Mouse (Mus musculus): ENCODE results near the gene Tgm6.
A peak's percentile ranks its signal among the peaks of the same experiment; 100 is the strongest.

The Tgm6 gene

DNA sequence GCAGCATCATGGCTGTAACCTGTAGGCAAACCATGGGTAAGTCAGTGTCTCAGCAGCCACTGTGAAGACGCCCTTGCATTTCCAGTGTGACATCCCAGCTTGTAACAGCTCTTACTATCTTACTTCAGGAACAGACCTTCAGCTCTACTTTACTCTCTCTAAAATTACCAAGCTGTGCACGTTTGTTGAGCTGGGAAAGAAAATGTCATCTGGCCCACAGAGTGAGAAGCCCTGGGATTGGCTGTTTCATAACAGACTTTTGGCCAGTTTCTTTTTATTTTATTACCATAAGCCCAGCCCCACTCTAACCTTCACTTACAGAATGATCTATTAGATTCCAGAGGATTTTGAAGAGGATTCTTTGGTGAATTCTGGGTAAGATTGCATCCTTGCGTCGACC is at the start of gene Tgm6:
Tgm6 (plus strand) TSS at position 301 of the 400 bp plus-strand sequence.
- DNase-seq: no peak

DNA sequence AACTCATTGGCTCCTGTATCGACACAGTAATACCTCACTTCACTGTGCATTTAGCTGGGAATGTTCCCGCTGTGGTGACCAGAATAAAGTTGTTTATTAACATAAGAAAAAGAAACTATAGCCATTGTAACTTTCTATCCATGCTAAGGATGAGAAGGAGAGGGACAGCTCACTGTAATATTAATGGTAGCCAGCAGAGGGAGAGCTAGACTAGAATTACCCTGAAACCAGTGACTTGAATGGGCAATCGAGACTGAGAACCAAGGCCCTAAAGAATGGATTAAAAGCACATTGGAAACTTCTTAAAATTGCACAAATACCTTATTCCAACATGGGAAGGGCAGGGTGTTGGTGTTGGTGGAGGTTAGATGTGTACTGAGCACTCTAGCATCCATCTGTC is 44.0 kb upstream of the Tgm6 start:
- DNase-seq: peak; percentile 26 to 30

DNA sequence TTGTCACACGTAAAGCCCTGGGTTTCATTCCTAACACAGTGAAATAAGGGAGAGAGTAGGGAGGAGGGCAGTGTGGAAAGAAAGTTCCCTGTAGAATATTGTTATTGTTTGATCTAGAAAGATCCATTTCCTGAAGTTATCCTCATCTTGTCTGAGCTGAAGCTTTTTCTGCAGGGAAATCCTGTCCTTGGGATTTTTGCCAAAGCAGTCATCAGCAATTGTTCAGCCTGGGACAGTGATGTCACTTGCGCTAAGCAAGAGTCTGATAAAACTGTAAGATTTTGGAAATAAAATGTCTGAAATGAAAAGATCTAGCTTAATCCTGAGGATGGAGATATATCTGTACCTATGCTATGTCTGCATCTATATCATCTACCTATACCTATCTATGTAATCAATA is 41.8 kb upstream of the Tgm6 start:
- DNase-seq: no peak

DNA sequence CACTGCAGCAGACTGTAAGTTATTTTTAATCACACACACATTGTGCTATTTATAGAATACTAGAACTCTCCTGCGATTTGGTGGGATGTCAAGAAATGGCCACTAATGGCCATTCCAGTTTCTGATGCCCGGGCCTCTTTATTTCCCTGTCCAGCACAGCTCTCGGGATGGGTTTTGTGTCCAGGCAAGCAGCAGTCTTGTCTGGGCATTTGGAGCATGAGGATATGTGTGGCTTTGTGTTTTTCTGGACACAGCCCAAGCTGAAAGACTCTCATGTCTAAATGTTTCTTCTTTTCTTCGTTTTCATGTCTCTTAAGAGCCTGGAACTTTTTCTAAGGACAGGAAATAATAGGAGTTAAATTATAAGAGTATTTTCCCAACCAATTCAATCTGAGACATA is 588 bp downstream of the Tgm6 start:
- no peak for DNase-seq

DNA sequence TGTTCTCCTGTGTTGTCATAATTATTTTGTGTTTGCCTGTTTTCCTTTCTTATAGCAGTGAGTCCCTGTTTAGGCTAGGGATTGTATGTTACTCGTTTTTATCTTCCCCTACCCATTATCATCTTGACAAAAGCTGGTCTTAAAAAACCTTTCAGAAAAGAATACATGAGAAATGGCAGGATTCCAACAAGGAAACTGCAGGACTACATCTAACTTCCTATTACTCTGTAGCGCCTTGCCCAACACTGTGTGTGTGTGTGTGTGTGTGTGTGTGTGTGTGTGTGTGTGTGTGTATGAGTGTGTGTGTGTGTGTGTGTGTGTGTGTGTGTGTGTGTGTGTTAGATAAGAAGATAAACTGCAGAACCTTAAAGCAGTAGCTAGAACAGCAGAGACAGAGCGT is 1.2 kb downstream of the Tgm6 start:
- no peak for DNase-seq

DNA sequence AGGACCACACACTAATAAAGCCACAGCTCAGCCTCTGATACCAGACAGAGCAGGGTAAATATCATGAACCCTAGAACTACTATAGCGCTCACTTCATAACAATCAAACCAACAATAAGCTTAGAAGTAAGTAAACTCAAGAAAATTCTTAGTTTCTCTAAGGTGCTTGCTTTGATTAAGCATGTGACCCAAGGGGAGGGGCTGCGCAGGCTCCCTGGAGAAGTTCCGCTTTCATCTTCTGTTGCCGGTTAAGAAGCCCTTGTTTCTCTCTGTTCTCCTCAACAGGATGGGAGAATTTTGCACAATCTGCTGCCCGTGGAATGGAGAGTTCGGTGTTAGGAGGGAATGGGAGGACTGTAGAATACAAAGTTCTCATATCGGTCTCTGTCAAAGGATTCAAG is 6.4 kb downstream of the Tgm6 start:
- DNase-seq: no peak

DNA sequence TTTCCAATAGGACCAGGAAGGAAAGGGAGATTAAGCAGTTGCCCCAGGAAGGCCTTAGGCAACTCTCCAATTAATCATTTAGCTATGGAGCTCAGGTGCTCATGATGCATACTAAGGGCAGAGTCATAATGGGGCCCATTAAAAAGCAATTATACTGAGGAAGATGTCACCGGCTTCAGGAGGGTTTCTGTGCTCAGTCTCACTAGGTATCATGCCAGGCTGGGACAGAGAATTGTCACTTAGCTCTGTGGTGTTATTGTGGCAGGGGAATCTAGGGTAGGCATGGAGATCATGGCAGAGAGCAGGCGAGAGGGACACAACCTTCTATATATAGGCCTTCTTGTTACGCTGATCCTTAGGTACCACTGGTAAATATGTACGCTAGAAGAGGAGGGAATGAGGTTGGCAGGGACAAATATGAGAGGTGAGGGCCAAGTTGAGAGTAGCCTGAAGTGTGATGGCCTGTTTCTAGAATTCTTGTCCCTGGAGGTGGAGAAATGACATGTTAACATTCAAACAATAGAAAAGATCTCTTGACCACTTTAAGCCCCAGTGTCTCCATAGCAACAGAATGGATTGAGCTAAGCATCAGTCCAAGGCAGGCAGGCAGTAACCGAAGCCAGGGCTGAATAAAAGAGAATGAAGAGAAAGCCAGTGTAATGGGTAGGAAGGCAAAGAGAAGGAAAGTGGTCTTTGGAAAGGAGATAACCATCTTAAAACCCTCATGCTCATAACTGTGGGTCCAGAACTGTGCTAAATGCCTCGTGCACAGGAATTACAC is 13.3 kb downstream of the Tgm6 start:
- no peak for DNase-seq

DNA sequence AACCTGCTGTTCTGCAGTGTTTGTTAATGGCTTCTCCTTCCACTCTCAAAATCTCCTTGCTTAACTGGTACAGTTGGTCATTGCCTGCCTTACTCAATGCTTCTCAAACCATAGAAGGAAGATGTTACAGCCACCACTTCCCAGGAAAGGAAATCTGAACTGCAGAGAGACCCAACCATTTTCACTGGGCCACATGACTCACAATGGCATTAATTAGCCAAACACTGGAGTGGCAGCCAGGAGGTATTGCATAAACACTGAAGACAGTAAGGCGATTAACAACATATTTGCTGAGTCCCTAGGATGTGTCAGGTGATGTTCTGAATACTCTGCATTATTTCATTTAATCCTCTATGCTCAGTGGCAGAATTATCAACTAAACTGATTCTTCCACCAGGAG is 13.9 kb downstream of the Tgm6 start:
- DNase-seq: no peak

DNA sequence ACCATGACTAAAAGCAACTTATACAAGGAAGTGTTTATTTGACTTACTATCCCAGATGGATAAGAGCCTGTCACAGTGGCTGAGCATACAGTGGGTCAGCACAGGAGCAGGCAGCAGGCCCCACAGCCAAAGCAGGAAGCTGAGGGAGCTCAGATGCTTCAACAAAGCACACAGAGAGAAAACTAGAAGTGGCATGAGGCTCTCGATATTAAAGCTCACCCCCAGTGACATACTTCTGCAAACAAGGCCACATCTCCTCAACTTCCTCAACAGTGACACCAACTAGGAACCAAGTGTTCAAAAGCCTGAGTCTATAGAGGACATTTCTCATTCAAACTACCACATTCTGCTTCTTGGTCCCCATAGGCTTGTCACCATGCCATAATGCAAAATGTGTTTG is 17.5 kb downstream of the Tgm6 start:
- DNase-seq: no peak

DNA sequence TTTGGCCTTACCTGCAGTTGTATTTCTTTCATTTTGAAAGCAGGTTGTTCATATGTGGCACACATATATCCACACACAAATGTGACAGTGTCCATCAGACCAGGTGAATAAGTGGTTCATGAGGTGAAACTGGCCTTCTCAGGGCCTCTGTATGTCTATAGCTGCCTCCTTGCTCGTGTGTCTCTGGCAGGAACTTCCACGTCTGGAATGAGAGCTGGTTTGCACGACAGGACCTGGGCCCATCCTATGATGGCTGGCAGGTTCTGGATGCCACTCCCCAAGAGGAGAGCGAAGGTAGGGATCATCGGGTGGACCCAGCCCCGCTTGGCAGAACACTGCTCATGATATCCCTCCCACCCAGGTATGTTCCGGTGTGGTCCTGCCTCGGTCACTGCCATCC is 30.8 kb downstream of the Tgm6 start:
- DNase-seq: no peak

DNA sequence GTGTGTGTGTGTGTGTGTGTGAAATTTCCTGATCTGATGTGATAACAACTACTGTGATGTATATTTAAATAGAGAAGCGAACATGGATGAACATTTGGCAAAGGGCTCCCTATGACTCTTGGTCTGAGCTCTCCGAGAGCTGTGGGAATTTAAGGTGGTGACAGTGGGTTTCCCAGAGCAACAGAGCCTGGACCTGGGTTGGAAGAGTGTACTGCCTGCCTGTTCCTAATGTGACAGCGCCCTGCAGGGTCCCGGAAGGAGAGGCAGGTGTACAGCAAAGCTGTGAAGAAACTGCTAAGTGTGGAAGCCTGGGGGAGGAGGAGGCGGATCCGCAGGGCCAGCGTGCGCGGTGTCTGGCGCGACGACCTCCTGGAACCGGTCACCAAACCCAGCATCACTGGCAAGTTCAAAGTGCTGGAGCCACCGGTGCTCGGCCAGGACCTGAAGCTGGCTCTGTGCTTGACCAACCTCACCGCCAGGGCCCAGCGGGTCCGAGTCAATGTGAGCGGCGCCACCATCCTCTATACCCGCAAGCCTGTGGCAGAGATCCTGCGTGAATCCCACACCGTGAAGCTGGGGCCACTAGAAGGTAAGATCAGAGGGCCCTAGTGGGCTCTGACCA is 32.6 kb downstream of the Tgm6 start:
- DNase-seq: no peak

DNA sequence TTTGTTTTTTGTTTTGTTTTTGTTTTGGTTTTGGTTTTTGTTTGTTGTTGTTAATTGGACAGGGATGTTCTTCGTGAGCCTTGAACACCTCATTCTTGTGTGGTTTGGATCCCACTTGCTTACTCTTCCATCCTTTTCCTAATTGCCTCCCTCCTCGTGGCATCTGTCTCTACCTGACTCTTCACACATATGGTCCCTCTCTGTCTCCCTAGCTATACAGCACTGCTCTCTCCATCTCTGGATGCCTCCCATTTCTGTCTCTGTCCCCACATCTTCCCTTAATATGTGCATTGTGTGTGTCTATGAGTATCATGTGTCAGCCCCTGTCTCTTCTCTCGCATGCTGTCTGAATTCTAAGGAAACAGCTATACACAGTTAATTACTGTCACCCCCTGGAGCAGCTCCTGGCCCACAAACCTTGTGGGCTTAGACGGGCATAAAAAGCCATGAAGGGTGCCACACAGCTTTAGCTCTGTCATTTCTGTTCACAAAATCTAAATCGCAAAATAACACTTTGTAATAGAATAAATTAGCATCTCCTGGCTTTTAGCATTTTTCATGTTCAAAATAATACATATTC is 34.0 kb downstream of the Tgm6 start:
- no peak for DNase-seq

DNA sequence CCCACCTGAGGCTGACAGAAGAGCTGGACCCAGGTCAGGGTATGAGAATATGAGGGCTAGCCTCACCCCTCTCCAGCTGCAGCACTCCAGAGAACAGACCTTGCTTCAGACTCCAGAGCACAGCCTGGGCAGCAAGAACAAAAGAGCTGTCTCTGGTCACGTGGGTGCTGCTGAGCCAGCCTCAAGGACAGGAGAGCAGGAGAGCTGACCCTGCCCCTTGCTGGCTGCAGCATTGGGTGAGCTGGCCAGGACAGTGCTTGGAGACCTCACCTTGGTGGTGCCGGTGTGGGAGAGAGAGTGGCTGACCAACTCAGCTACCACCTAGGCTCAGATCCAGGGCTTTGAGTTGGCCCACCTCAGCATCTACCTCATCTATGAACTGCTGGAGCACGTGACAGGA is 43.0 kb downstream of the Tgm6 start:
- DNase-seq: no peak

DNA sequence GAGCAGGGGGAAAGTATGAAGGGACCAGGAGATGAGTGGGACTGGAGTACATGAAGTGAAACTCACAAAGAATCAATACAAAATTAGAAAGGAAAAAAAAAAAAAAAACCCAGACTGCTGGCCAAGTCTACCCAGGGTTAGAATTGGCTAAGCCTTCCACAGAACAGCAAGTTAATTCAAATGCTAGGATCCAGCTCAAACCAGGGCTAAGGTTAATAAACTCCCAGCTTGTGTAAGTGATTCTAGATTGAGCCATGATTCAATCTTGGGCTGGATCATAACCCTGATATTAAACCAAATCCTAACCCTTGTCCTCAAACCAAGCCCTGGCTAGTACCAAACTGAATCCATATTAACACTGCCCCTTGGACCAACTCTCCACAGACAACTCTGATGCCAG is 43.6 kb downstream of the Tgm6 start:
- DNase-seq: no peak

DNA sequence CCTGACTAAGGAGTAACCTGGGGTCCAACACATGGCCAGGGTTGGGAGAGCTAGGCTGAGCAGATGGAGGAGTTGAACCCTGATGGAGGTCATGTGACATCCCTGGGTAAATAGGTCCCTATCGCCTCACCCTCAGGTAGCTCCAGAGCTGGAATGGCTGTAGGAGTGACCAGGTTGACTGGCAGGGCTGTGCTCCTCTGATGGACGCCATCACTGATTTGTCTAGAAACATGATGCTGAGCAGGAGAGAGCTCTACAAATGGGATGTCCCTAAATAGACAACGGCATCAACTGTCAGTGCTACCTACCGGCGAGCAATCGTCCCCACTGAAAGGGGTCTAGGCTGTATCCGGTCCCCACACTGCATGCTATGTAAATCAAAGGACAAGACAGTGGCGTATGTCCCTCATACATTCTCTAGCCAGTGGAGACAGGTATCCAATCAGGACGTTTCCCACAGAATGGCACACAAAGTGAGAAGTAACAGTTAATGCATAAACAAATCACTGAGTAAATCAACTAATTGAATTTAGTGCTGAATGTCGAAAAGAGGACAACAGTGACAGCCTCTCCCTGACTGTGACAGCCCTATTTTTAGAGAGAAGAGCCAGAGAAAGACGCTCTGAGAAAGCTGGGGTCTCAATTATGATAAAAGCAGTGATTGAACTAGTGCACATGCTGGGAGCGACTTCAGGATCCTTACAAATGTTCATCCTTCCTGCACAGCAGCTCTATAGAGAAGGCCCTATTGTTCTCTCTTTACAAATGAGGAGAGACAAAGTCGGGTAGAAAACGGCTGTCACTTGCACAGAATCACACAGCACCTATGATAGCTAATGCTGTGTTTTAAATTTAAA is 45.2 kb downstream of the Tgm6 start:
- DNase-seq: no peak

DNA sequence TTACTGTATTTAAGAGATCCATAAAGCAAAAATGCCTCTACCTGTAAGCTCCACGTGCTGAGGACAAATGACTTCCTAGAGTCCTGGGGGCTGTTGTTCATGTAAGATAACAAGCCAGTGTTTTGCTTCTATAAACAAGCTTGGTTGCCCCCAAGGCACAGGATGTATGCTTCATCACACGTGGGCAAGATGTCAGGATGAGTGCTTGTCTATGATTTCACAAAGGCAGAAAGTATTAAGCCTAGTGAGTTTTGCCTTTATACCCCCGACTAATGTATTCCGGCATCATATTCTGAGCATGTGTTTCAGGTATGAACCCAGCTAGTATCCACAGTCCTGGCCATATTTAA is 45.8 kb downstream of the Tgm6 start:
- DNase-seq: no peak

DNA sequence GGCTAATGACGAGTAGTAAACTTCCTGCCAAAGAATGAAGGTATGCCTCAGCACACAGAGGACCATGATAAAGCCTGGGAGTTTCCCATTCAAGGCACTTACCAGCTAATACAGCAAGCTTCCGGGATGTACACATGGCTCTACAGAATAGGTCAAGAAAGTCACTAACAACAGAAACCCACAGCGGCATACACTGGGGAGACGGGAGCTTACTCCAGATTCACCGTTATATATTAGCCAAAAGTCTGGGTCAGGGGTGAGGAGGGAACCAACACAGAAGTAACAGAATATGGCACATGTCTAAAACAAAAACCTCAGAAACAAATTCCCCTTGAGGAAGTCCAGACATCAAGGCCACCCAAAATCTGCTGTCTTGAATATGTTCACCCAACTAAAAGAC is 50.5 kb downstream of the Tgm6 start:
- no peak for DNase-seq

DNA sequence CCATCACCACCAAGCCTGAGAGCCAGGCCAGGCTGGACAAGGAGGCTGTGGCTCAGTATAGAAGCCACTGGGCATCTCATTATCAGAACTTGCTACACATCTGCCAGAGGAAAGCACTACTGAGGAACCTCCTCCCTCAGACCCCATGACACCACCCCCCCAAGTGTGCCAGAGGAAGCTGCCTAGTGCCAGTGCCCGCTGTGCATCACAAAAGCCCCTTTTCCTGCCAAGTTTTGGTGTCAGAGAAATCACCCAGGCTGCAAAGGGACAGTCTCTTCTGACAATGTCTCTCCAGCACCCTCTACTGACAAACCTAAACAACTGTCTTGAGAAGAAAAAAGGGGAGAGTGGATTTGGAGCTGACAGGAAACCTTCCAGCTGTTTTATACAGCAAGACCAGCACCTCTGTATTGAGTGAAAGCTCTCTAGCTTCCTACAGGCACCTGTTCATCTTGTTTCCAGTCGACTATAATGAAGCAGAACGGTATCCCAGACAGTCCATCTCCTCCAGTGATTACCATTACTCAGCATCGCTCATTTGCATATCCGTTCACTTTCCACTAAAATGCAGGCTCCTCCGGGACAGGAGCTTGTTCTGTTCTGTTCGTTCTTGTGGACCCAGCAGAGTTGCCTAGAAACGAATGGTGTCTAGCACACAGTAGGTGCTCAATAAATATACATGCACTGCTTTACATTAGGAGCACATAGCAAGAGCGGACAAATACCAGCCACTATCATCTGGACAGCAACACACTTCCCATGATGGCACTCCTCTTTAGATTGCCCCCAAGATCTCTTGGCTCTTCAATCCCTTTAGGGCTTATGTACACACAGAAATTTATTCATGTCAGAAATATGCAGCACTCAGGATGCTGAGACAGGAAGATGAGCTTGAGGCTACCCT is 54.3 kb downstream of the Tgm6 start:
- DNase-seq: peak; percentile 38 to 49

DNA sequence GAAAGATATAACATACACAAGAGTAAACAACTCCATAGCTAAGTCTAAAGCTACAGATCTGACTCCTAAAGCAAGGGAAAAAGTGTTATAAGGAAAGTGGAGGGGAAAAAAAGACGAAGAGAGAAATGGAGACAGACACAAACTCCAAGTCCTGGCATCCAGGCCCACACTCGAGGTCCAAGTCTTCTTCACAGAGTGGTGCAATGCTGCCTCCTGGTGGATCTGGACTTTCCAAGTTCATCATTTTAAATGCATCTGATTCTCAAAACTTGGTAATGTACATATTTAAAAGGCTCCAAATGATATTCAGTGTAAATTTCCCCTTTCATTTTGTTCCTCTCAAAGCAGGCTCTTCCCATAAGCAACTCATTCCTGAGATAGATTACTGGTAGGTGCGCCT is 55.6 kb downstream of the Tgm6 start:
- DNase-seq: peak; percentile 39 to 41

DNA sequence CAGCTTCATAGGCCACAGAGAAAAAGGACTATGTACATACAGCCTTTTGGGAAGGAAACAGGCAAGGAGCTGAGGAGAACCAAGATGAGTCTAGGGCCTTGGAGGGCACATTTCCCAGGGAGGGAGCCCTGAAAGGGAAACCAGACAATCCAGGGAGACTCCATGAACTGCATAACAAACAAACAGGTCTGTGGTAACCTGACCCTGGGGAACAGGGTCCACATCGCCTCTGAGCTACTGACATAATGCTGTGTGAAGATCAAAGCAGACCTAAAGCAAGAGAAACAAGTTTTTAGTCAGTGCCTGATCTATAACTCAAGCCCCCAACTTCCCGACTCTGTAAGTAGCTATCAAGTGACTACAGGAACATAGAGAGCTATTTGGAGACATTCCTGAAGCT is 59.5 kb downstream of the Tgm6 start:
- DNase-seq: no peak

DNA sequence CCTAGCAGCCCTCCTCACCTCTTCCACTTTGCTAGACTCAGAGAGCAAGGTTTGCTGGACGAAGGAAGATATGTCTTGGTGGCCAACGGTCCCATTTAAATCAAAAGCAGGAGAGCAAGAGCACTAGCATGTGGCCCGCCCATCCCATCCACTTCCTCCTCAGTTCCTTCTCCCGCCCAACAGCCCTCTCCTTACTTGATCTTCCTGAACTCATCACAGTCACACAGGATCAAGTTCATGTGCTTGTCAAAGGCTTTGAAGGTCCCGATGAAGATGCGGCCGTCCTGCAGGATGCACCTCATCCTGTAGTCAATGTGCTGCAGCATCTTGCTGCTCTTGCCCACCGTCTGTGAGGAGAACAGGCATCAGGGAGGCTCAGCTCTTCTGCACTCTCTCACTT is 64.6 kb downstream of the Tgm6 start:
- peak in 1 of 2 experiments; percentile 9 for DNase-seq

DNA sequence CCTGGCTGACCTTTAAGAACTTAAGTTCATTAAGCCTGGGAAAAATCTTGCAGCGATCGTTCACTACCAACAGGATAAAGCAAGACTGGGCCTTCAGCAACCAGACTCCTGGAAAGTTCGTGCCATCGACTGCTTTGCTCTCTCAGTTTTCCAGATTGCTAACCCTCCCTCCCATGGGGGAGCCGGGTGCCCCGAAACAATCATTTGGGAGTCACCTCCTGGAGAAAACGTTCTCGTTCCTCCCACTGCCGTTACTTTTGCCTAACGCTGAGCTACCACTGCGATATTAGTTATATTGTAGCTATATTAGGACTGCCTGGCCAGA is 66.1 kb downstream of the Tgm6 start:
- DNase-seq: peak in 1 of 2 experiments; percentile 8
